Mouse (Mus musculus): ENCODE data around the gene Fntb.

Gene Fntb

GRCm38 (mm10) chr12:76796938-76797539 lies 31.6 kb downstream of the Fntb start:
- no peak for DNase-seq

- no peak for DNase-seq
These were observed 32.8 kb downstream of the Fntb start for GRCm38 (mm10) chr12:76798008-76798720.

GRCm38 (mm10) chr12:76803028-76803427 lies 37.6 kb downstream of the Fntb start:
- no peak for DNase-seq

GRCm38 (mm10) chr12:76803700-76804252 lies 38.4 kb downstream of the Fntb start:
- DNase-seq = peak; percentile 80 to 81

GRCm38 (mm10) chr12:76805056-76805811 lies 39.8 kb downstream of the Fntb start:
- peak; percentile 98 to 99 for DNase-seq

- no peak for DNase-seq
These were observed 42.4 kb downstream of the Fntb start for GRCm38 (mm10) chr12:76807796-76808195.

- peak in 1 of 2 experiments; percentile 53 for DNase-seq
These were observed 45.1 kb downstream of the Fntb start for GRCm38 (mm10) chr12:76810491-76810890.

- peak; percentile 44 to 66 for DNase-seq
These were observed 45.6 kb downstream of the Fntb start for GRCm38 (mm10) chr12:76811006-76811405.

GRCm38 (mm10) chr12:76813543-76813942 lies 48.2 kb downstream of the Fntb start:
- no peak for DNase-seq

GRCm38 (mm10) chr12:76814120-76814519 lies 48.7 kb downstream of the Fntb start:
- peak in 1 of 2 experiments; percentile 62 for DNase-seq

- no peak for DNase-seq
These were observed 51.3 kb downstream of the Fntb start for GRCm38 (mm10) chr12:76816720-76817119.

GRCm38 (mm10) chr12:76817176-76817575 lies 51.8 kb downstream of the Fntb start:
- DNase-seq = peak in 1 of 2 experiments; percentile 48

- no peak for DNase-seq
These were observed 52.7 kb downstream of the Fntb start for GRCm38 (mm10) chr12:76818120-76818519.

GRCm38 (mm10) chr12:76818908-76819307 lies 53.5 kb downstream of the Fntb start:
- no peak for DNase-seq

- no peak for DNase-seq
These were observed 54.4 kb downstream of the Fntb start for GRCm38 (mm10) chr12:76819816-76820215.

GRCm38 (mm10) chr12:76820615-76821014 lies 55.2 kb downstream of the Fntb start:
- DNase-seq = peak in 1 of 2 experiments; percentile 33

GRCm38 (mm10) chr12:76822002-76822650 lies 56.7 kb downstream of the Fntb start:
- DNase-seq = peak; percentile 70

GRCm38 (mm10) chr12:76822651-76823041 lies 57.3 kb downstream of the Fntb start, which contains the start of gene Rab15:
Gene Rab15, minus strand, starts transcription at chr12:76822908.
- DNase-seq = peak; percentile 67 to 69

GRCm38 (mm10) chr12:76825283-76825682 lies 59.9 kb downstream of the Fntb start:
- no peak for DNase-seq

- DNase-seq = peak; percentile 56 to 63
These were observed 67.3 kb downstream of the Fntb start for GRCm38 (mm10) chr12:76832704-76833103.

- DNase-seq = peak; percentile 100
These were observed 71.9 kb downstream of the Fntb start for GRCm38 (mm10) chr12:76837101-76837843.
